Mouse (Mus musculus): ENCODE results near the gene Ccdc32.

Ccdc32 gene

DNA sequence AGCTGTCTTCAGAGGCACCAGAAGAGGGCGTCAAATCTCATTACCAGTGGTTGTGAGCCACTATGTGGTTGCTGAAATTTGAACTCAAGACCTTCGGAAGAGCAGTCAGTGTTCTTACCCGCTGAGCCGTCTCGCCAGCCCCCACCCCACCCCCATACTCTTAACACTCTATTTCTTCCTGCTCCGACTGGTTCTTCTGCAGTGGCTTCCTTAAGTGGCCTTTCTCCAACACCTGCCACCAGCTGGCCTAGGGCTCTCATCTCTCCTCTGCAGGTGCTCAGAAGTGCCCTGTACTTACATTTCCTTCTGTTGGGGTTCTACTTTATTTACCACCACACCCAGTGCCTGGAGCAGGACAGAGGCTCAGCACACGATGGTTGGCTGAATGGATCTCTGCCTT lies 14.2 kb downstream of the Ccdc32 start:
- DNase-seq, result no peak

GRCm38 (mm10) chr2:119009376-119009775 lies 19.8 kb downstream of the Ccdc32 start:
- DNase-seq, result no peak

- no peak for DNase-seq
These were observed 22.3 kb downstream of the Ccdc32 start for GRCm38 (mm10) chr2:119006886-119007285.

- no peak for DNase-seq
These were observed 30.1 kb downstream of the Ccdc32 start for GRCm38 (mm10) chr2:118999025-118999639.

DNA sequence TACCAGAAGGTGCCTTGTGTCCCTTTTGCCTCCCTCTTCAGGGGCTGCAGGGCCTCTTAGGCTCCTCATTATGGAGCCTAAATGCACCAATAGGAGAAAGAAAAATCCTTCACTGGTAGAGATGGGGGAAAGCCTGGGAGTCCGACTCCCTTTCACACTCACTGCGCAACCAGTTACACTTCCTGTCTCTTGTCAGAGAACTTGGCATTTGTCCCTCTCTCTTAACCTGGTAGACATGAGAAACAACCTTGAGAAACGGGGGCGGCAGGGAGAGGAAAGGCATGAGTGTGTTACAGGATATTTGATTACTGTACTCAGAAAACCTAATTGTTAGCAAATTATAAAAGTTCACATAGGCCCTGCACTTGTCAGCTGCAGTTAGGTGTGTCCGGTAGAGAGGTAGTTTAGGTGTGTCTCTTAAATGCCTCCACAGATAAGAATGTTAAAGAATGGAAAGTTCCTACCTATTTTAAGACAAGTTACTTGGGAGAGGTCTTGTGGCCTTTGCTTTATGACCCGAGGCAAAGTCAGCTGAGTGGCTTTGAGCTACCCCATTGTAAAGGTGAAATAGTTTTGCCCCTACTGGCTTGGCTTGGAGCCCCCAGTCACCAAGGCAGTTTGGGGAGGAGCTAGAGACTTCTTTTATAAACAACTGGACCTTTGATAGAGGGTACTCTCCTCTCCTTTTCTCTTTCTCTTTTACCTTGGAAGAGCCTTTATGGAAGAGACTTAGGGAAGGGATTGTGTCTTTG lies 30.9 kb downstream of the Ccdc32 start:
- DNase-seq, result no peak

- no peak for DNase-seq
These were observed 32.4 kb downstream of the Ccdc32 start for GRCm38 (mm10) chr2:118996798-118997105.

DNA sequence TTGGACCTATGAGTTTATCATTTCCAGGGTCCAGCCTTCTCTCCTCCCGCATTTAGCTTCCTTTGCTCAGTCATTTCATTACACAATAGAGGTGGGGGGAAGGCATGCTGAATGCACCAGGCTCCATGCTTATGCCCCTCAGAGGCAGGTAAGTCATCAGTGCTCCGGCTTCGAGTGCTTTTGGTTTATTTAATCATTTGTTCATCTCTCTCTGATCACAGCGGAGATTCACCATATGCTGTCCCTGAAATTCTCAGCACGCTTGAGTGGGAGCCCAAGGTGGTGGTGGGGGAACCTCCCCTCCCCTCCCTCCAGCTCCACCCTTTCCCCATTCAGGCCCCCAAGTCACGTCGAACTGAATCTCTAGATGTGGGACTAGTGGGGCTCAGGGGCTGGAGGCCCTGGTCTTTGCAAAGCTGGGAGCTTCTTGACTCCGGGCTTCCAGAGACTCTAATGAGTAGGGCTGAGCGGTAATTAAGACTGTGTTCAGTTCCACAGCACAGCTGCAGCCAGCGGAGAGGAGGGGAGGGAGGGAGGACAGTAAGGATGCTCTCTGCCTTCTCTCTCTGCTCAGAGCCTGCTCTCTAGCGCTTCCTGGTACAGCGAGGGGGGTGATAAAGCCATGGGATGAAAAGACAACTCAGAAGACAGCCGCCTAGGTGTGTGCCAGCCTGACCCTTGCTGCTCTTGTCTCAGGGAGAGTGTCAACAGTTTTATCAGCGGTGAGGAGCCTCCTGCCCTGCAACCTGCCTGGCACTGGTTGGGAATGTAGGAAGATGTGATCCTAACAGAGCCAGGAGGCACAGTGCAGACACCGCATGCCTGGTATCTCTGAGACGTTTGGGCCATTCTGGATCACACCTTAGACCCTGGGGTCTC lies 33.0 kb downstream of the Ccdc32 start:
- peak; percentile 21 for DNase-seq

DNA sequence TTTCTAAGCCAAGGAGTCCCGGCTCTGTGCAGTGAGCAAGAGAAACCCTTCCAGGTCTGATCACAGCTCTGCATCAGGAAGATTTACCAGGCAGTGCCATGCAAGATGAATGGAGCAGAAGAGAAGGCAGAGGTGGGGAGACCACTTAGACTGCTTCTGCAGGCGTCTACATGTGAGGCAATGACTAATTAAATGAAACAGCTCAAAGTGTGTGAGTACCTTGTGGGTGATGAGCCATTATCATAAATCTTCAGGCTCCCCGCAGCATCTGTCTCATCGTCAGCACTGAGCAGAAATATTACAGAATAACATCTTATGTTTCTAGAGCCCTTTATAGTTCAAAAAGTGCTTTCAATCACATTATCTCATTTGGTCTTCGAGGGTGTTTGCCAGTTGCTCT lies 33.7 kb downstream of the Ccdc32 start:
- no peak for DNase-seq

DNA sequence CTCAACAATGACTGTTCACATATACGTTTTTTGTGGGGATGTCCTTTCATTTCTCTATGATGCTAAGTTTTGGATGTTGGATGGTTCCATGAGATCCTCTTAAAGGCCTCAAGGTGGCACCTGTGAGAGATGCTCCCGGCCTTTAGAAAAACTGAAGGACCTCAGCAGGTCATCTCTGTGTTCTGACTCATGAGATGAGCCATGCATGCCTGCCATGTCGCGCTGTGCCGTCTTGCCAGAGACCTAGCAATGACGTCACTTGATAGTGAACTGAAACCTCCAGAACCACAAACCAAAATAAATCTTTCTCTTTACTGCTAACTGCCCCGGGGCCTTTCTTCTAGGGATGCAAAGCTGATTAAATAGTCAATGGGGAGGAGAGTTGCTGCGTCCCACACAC lies 45.4 kb downstream of the Ccdc32 start:
- DNase-seq, result no peak

DNA sequence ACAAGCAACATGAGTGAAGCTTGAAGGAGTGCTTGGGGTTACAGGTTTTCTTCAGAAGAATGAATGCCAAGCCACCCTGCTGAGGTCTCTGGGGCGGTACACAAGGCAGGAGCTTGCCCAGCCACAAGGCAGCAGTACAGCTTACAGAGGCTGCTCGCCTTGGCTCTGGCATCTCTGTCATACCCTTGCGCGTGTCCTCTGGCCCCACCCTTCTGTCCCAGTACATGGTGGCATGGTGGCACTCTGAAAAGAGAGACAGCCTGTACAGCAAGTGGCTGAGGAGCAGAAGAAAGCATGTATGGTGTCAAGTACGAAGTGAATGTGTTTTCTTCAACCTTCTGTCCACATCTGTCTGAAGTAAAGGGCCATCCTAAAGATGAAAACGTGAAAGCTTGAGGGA lies 48.4 kb downstream of the Ccdc32 start:
- no peak for DNase-seq

DNA sequence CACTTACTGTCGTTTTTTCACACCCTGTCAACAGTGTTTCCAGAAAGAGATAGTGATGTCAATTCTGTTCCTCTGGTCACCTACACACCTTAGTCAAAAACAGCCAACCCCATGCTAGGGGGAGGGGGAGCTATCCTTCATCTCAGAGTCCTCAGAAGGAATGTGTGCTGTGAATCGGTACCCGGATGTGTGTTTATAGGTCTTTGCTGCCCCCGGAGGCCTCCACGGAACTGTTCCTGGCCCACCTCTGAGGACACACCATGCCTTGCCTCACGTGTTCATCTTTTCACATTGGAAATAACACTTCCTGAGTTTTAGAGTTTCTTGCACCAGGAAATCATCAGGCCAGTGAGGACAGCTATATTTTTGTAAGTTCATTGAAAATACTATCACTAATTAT lies 51.1 kb downstream of the Ccdc32 start:
- DNase-seq, result no peak

DNA sequence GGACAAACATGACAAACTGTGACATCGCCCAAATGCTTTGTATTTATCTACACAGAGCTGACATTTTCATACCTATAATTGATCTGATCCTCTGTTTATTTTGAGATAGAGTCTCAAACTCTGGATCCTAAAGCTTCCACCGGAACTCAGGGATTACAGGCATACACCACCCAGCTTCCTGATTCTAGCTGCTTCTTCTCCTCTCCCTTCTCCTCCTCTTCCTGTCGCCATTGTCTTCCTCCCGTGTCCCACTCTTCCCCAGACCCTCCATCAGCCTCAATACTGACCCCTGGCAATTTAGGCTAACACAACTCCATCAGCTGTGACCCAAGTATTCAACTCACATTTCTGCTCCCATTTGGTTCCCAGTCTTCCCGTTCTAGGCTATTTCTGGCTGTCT lies 52.3 kb downstream of the Ccdc32 start:
- DNase-seq, result no peak

DNA sequence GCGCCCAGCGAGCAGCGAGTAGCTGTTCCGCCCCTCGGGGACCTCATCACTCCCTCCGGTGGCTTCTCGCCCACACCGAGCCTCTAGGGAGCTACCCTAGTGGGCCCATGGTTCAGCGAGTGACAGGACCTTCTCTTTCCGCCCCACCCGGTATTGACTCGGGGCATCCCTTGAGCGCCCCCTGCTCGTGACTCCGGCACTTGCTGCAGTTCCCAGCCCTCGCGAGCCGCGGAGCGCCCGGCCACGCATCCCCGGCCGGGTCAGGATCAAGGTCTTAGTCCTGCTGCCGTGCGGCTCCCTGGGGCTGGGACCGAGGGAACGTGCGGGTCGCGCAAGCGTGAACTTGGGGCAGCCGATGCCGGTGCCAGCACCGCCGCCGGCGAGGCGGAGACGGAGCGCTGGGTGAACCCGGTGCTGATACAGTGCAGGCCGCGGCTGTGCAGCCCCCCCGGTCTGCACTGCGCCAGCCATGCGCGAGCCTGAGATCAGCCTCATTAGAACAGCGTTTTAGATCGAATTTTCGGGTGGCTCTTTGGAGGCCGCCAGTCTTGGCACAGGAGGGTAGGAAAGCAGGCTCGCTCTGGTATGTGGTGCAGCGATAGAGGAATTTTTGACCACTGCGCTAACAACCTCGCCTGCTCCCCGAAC lies 52.8 kb downstream of the Ccdc32 start:
- DNase-seq, result peak; percentile 79

DNA sequence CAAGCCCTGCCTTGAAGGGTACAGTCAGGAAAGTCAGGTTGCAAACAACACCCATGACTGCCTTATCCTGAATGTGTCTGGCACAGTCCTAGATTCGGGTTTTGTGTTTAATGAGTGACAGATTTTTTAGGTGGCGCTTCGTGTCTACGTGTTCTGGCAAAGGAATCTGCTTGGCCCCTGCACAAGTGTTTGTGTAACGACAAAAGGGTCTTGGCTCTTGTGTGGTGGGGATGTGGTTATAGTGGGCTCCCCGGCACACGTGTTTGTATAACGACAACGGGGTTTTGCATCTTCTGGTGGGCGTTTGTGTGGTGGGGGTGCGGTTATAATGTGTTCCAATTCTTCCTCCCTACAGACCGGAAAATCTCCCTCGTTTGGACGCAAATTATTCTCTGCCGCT lies 53.3 kb downstream of the Ccdc32 start:
- no peak for DNase-seq

GRCm38 (mm10) chr2:118972687-118973376 lies 56.4 kb downstream of the Ccdc32 start:
- DNase-seq, result peak; percentile 82

DNA sequence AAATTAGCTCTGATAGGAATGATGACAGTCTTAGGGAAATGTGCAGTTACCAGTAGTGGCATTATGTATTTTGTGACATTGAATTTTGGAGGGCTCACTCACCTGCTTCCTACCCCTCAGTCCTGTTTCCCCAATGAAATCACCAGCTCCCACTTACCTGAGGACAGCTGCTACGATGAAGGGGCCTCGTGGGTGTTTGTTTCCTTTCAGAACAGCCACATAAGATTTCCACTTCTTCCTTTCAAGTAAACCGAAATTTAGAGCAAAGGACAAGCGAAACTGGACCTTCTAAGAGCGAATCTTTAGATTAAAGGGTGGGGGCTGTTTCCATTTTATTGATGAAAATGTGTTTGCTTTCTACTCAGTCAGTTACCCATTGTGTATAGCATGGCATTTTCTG lies 57.1 kb downstream of the Ccdc32 start:
- DNase-seq, result no peak

DNA sequence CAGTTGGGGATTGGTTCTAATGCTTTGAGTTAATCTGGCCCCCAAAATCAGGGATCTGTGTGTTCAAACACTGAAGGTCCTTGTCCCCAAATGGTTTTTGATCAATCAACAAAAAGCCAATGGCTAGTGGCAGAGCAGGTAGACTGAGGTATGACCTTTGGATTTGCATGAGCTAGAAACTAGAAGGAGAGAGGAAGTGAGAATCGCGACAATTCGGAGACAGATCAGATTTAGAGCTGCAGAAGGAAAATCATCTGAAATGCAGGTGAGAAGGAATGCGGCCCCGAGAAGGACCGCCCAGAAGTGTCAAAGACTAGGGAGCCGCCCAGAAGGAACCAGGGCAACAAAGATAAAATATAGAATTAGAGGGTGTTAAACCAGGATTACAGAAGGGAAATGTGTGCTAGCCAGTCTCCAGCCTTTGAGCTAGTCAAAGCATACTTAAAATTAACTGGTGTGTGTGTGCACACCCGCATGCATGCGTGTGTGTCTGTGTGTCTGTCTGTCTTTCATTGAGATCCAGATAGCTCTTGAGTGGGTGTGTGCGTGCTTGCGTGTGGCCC lies 59.5 kb downstream of the Ccdc32 start:
- DNase-seq, result no peak

Data from right cerebral cortex, postnatal 14 days (tissue).